7 mouse cellular contexts compared by ENCODE assay signal in genomic region chr11:120672687-120673593, GRCm38 (mm10). TPM values are rescaled to one million over a fixed set of nuclear protein-coding genes. Genes with fewer than 3 reads are reported as not detected.
DNase-seq lines count a peak whose midpoint lies in the region; ATAC-seq lines count a peak whose summit lies in the region.

Aspscr1 (plus strand) TSS chr11:120672973.

- peak; percentile 99 for DNase-seq in adrenal gland, postnatal 14 days
- peak; percentile 96 for DNase-seq in embryonic facial prominence, embryonic 11.5 days (ENCODE audit: low spot score)
- DNase-seq in heart, adult 11 months: peak; percentile 100
- peak; percentile 98 for DNase-seq in kidney, adult 18-20 months
- DNase-seq in limb, embryonic 11.5 days (ENCODE audit: low spot score): peak; percentile 95
- peak; percentile 97 for DNase-seq in midbrain, embryonic 14.5 days
- DNase-seq in spleen, adult 18-20 months: peak; percentile 91 to 97

- no peaks in the 10 kb centered on the region for H3K9me3 ChIP-seq in embryonic facial prominence, embryonic 11.5 days (replicated peaks; ENCODE audit: control insufficient read depth, low read length)
- H3K9me3 ChIP-seq in limb, embryonic 11.5 days (ENCODE audit: control insufficient read depth, low read length): no peaks in the 10 kb centered on the region
- H3K9me3 ChIP-seq in midbrain, embryonic 14.5 days (ENCODE audit: control insufficient read depth, low read length): no peaks in the 10 kb centered on the region

- no peaks in the 10 kb centered on the region for H3K36me3 ChIP-seq in embryonic facial prominence, embryonic 11.5 days (replicated peaks; ENCODE audit: control insufficient read depth, insufficient read depth, low read depth, low read length)
- no peaks in the 10 kb centered on the region for H3K36me3 ChIP-seq in limb, embryonic 11.5 days (ENCODE audit: control insufficient read depth, insufficient read depth, low read length)
- peaks cover 13% of the 10 kb centered on the region for H3K36me3 ChIP-seq in midbrain, embryonic 14.5 days (ENCODE audit: control insufficient read depth, insufficient read depth, low read length)

- no peaks in the 10 kb centered on the region for H3K4me1 ChIP-seq in embryonic facial prominence, embryonic 11.5 days (ENCODE audit: control insufficient read depth, insufficient read depth, low read length)
- H3K4me1 ChIP-seq in limb, embryonic 11.5 days (ENCODE audit: control insufficient read depth, insufficient read depth, low read length): peaks cover 6% of the 10 kb centered on the region; the same call in 1 of the 2 replicates
- H3K4me1 ChIP-seq in midbrain, embryonic 14.5 days (ENCODE audit: control insufficient read depth, insufficient read depth, low read length): peaks cover 17% of the 10 kb centered on the region

- no peaks in the 10 kb centered on the region for H3K27me3 ChIP-seq in embryonic facial prominence, embryonic 11.5 days (ENCODE audit: control insufficient read depth, insufficient read depth, low read length)
- no peaks in the 10 kb centered on the region for H3K27me3 ChIP-seq in limb, embryonic 11.5 days (ENCODE audit: control insufficient read depth, insufficient read depth, low read length)
- no peaks in the 10 kb centered on the region for H3K27me3 ChIP-seq in midbrain, embryonic 14.5 days (ENCODE audit: control insufficient read depth, insufficient read depth, low read length)

- peak within 1 kb of the TSS; percentile 63 for H3K4me3 ChIP-seq in embryonic facial prominence, embryonic 11.5 days (ENCODE audit: low read depth, low read length)
- H3K4me3 ChIP-seq in limb, embryonic 11.5 days (ENCODE audit: low read depth, low read length): peak within 1 kb of the TSS; percentile 68
- peak within 1 kb of the TSS; percentile 70 for H3K4me3 ChIP-seq in midbrain, embryonic 14.5 days (replicated peaks; ENCODE audit: low read depth, low read length)

- peak; percentile 93 for ATAC-seq in embryonic facial prominence, embryonic 11.5 days (replicated peaks; ENCODE audit: insufficient number of reproducible peaks, low FRiP score, low TSS enrichment, low read depth)
- peak; percentile 95 for ATAC-seq in limb, embryonic 11.5 days (ENCODE audit: insufficient number of reproducible peaks, low FRiP score, low TSS enrichment, low read depth)
- peak; percentile 97 for ATAC-seq in midbrain, embryonic 14.5 days (ENCODE audit: low FRiP score, low TSS enrichment)

- H3K4me2 ChIP-seq in embryonic facial prominence, embryonic 11.5 days (ENCODE audit: low read depth, low read length): peak within 1 kb of the TSS; percentile 86
- H3K4me2 ChIP-seq in limb, embryonic 11.5 days (ENCODE audit: low read depth, severe bottlenecking): peak within 1 kb of the TSS; percentile 81
- H3K4me2 ChIP-seq in midbrain, embryonic 14.5 days (ENCODE audit: low read length): peak within 1 kb of the TSS; percentile 78

- WGBS in embryonic facial prominence, embryonic 11.5 days: 1% methylated on average over 78 of the region's 83 CpGs
- WGBS in limb, embryonic 11.5 days: 1% methylated on average over 76 of the region's 83 CpGs
- WGBS in midbrain, embryonic 14.5 days: 1% methylated on average over 82 of the region's 83 CpGs

- H3K27ac ChIP-seq in embryonic facial prominence, embryonic 11.5 days (replicated peaks; ENCODE audit: low read depth, low read length): peak within 1 kb of the TSS; percentile 72
- H3K27ac ChIP-seq in limb, embryonic 11.5 days (replicated peaks; ENCODE audit: low read depth, low read length): peak within 1 kb of the TSS; percentile 80
- H3K27ac ChIP-seq in midbrain, embryonic 14.5 days (replicated peaks; ENCODE audit: low read depth, low read length): peak within 1 kb of the TSS; percentile 90

- peak within 1 kb of the TSS; percentile 70 for H3K9ac ChIP-seq in embryonic facial prominence, embryonic 11.5 days (replicated peaks; ENCODE audit: low read length)
- H3K9ac ChIP-seq in limb, embryonic 11.5 days (ENCODE audit: low read length): peak within 1 kb of the TSS; percentile 82
- peak within 1 kb of the TSS; percentile 74 for H3K9ac ChIP-seq in midbrain, embryonic 14.5 days (replicated peaks; ENCODE audit: low read length)

RNA-seq across cellular contexts. Expression of gene Aspscr1, which starts in this region (rescaled TPM):
- total RNA-seq in adrenal gland, postnatal 14 days (2021): 69.4 and 71.3 TPM in 2 replicates
- polyA plus RNA-seq in embryonic facial prominence, embryonic 11.5 days (2014; fragmentation: Nextera tagmentation; extraction: Ambion mirVana): 99.6 and 107 TPM in 2 replicates
- 122 and 128 TPM in 2 replicates for polyA plus RNA-seq in limb, embryonic 11.5 days (2014; fragmentation: Nextera tagmentation; extraction: Ambion mirVana)
- polyA plus RNA-seq in midbrain, embryonic 14.5 days (2014; fragmentation: Nextera tagmentation; extraction: Ambion mirVana): 136 and 141 TPM in 2 replicates

Comparison
In these comparisons a context has a peak if more than half of its experiments do, and no peak if none do; other contexts are left out.
1. Peak in every context shown above with its lines: DNase-seq, ATAC-seq, H3K4me3 ChIP-seq and H3K27ac ChIP-seq.